Mouse (Mus musculus) heart, postnatal 0 days (tissue): ENCODE measurements around the gene Zfp39.

Source experiments
- CTCF ChIP-seq: IDR thresholded peaks from 2 replicates; pipeline ENCODE4 v1.5.1; 2016; ENCODE audit warnings: antibody characterized with exemption, control low read depth, low read depth
- EP300 ChIP-seq: IDR thresholded peaks from 2 replicates; pipeline ENCODE4 v1.6.1; 2016; ENCODE audit warnings: antibody characterized with exemption, low read depth

GRCm38 (mm10) chr11:58929055-58929454, 25.0 kb upstream of the Zfp39 start:
- TF ChIP-seq CTCF (no peak), EP300 (no peak)
